Mouse (Mus musculus) layer of hippocampus, adult 11-12 months (tissue): ENCODE results near the gene Tmcc2.

ENCODE experiments used
- DNase-seq: peaks from one replicate; pipeline ENCODE4 v3.0.0; 2022; ENCODE audit warnings: low spot score

The Tmcc2 gene

DNA sequence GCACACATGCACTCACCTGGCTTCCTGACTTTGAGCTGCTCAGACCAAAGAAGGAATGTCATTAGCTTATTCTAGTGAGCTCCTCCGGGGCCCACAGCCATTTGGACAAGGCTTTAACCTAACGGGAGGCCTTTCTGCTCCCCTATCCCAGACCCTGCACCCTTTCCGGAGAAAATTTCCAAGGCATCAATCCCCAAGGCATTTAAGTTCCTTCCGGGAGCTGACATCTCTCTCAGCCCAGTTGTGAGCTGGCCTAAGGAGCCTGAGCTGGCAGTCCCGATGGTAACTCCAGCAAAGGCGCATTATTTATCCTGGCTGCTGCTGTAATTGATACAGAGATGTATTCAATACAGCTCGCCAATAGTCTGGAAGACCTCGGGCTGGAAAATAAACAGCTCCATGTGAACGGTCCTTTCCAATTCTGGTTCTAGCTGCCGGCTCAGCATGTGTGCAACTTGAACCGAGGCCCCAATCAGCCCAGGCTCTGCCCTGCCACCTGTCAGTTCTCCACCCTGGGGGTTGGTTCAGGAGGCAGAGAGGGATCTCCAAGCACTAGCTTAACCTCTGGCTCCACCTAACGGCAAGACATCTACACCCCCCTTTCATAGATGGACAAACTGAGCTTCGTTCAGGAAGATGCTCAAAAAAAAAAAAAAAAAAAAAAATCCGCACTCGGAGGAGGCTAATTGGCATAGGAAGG, 1.0 kb downstream of the Tmcc2 start:
- peak; percentile 82 for DNase-seq

DNA sequence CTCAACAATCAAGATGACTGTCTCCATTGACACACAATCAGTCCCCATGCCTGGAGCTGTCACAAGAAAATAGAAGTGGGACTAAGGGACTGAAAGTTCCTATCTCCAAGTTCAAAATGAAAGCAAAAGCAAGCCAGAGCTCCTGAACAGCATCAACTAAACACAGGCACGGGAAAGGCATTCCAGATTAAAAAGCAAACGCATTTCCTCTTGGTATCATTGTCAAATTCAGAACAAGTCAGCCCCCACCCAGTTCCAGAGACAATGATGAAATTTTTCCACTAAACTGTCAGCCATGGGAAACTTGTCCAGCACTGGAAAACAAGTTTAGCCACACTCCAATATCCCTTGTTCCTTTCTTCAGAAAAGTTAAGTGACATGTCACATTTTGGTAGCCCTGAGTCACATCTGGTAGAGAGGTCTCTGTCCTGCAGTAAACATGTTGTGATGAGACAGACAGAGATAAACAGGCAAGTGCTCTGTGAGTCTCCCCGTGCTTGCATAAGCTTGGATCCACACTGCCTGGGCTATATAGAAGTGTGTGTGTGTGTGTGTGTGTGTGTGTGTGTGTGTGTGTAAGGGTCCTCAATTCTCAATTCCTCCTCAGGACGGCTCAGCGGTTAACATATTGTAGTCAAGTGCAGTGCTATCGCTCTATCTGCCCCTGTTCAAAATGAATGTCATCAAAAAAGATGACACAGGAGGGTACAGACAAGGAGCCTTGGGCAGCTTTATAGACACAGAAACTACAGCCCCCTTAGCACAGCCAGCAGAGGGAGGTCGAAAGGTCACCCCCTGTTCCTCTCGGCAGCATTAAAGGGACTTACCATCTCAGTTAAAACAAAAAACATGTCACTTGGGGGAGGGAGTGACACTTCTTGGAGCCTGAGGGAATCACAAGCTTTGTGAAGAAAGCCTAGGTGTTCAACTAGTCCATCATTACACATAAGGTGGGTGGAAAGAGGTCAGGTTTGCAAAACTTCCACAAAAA, 2.0 kb downstream of the Tmcc2 start:
- DNase-seq, result no peak

DNA sequence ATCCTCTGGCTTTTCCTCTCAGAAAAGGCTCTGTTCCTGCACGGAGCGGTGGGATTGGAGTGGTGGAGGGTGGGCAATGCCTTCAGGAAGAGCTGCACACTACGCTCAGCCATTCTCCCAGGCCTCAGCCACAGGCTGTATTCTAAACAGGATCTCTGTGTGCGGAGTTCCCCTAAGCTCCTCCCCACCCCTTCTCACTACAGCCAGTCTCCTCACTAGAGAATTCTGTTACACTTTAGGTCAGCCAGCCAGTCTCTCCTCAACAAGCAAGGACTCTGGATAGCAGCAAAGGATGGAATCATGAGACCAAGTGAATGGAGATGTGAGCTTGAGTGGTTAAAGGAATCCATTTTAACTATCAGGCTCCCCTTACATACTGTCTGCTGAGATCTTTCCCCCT, 3.1 kb downstream of the Tmcc2 start:
- peak; percentile 59 for DNase-seq

DNA sequence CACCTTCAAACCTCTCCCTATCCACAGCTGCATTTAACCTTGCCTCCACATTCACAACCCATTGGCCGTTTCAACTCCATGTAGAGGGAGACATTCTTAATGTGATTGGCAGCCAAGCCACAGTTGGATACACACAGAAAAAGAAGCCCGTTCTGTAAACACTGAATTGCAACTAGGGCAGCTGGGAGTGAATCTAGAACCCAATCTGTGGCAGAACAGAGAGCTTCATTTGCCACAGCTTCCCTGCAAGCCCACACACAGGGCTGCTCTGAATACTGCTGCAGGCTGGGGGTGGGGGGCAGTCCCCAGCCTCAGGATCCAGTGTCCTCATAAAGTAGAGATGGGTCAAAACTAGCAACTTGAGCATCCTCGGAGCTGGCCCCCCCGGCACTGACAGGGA, 4.8 kb downstream of the Tmcc2 start:
- DNase-seq, result peak; percentile 69

DNA sequence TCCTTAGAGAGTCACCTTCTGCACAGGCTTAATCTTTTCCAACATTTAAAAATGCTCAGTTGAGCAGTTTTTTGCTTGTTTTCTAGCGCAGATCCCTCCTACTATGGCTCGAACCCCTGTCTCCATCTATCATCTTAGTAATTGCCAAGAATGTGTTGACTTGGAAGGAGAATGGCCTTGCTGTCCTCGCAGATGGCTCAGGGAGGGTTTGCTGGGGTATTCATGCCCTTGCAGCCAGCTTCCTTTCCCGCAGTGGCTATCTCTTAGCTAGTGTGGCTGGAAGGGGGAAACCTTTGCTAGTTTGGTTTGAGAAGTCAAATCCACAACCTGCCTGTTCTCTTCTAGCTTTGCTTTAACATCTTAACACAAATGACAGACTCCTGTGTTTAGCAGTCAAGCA, 5.4 kb downstream of the Tmcc2 start:
- no peak for DNase-seq

DNA sequence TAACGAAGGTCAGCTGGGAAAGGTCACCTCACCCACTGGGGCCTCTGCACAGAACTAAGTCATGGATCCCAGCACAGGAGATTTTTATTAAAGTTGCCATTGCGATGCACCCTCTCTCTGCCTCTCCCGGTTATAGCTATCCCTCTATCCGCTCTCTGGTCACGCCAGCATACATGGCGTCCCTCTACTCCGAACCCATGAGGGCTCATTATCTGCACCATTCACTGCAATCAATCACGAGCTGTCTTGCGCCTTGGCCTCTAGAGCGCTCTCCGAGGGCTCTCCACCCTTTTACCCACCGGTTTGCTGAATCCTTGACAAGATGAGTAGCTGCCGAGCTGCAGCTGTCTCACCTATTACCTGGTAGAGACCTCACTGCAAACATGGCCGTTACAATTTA, 5.8 kb downstream of the Tmcc2 start:
- DNase-seq, result no peak

DNA sequence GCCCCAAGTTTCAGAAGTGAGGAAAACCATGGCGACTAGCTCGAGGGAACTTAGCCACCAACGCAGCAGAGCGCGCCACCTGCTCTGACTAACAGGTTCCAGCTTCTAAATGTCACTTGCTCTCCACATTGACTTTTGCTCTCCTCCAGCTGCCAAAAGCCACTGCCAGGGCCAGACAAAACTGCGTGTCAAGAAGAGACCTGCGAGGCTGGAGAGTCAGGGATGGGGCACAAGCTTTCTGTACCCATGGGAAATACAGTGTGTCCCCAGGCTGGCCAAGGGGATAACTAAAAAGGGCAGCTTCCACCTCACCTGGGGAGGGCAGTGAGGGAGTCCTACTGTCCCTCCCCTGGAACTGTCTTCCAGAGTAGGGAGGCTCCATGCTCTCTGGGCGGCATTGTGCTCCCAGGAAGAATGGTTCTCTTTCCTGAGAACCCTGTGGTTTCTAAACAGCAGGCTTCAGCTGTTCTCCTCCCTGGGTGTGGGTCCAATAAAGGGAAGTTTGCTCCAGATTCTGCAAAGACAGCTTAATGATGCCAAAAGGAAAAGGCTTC, 7.0 kb downstream of the Tmcc2 start:
- DNase-seq, result peak; percentile 53

DNA sequence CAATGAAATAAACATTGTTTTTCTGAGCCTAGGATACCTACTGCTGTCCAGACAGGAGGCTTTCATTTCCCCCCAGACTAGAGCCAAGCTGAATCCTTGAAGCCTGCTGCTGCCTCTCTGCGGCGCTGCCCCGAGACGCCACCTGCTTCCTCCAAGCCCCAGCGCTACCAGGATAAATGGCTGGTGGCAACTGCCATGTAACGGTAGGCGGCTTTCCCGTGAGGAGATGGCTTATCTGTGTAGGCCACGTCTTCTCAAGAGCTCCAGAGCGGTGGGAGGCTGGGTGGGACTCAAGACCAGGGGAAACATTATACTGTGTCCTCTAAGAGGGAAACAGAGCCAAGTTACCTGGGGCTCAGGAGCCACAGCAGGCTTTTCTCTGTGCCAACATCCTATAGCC, 9.2 kb downstream of the Tmcc2 start:
- DNase-seq, result peak; percentile 15

DNA sequence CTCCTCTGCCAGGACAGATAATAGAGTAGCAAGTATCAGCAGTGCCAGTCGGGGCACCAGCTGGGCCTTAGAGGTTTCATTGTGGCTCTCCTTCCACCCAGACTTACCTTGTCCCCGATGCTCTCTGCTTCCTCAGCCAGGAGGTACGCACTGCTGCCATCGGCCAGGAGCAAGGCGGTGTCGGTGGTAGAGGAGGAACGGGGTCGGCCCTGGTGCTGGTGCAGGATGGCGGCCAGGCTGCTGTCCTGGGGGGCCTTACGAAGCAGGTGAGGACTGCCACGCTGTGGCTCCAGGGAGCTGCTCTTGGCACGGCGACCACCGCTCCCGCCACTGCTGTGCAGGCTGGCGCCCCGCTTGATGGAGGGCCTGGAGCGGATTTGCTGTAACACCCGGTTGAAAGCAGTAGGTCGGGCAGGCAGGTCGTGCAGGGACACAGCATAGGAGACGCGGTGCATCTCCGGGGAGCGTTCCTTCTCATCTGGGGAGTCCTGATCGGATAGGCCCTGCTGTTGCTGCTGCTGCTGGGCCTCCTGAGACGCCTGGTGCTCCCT, 10.5 kb downstream of the Tmcc2 start:
- DNase-seq, result no peak

DNA sequence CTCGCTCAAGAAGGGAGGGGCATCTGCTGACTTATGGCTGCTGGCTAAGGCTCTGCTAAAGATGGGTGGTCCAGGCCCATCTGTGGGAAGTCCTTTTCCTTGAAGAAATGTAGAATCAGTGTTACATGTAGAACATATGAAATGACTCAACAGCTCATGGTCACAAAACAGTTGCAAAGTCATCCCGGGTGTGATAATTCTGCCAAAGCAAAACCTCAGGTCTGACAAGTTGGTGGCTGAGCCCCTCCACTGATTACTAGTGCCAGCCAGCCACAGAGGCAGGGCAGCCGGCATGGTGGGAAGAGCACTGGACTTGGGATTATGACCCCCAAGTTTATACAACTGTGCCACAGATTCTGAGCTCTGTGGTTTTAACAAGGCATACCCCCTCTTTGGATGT, 13.3 kb downstream of the Tmcc2 start:
- DNase-seq, result no peak

DNA sequence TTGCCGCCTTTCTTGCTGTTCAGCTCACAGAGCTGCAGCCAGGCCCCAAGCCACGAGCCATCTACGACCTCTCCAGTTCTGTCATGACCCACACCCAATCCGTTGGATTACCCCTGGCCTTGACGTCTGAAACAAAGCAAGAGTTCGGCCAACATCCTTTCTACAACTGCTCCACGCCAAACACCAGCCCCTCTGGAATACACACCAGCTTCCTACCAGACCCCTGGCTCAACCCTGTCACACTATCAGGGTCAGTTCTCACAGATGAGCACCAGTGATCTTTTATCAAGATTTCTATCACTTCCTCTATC, 14.1 kb downstream of the Tmcc2 start:
- no peak for DNase-seq

DNA sequence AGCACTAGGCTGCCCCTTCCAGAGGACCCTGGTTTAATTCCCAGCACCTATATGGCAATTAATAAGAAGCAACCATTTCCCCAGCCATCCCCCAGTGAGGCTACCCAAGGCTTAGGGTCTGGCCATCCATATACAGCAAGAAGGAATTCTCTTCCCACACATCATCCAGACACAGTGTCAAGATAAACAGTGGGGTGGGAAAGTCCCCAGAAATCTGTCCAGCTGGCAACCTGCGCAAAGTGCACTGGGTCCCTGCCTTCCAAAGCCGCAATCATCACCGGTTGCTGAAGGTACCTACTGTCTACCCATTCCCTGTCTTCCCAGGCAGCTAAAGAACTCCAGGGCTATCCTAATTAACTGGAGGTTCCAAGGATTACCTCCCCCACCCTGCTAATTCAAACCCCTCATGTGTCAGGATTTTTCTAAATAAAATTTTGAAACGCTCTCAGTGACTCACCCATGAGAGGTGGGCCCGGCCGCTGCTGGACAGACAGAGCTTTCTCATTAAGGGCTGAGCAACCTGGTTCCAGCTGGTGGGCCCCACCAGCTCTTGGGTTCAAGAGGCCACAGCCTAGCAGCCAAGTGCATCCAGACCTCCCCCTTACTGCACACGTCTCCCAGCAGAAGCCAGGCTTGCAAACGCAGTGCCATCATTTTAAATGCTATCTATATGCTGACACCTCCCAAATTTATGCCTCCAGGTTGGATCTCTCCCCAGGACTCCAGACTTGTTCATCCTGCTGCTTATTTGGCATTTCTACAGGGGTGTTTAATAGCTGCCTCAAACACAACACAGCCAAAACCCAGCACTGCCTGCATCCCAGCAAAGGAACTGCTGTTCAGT, 14.6 kb downstream of the Tmcc2 start:
- DNase-seq, result no peak

DNA sequence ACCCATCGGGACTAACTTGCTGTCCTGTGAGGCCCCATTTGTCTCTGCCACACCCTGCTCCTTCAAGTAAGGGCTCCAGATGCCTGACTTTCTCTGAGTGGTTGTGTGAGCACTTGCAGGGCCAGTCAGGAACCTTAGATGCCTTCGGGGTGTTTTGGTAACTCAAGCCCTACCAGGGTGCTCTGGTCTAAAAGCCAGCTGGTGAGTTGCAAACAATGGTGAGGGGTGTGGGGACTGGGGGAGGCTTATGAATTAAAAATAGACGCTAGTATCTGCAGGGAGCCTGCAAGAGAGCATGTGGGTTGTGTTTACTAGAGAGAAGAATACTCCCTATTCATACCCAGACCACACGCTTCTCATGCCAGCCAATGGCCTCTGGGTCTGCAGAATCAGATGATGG, 15.8 kb downstream of the Tmcc2 start:
- DNase-seq, result peak; percentile 66

DNA sequence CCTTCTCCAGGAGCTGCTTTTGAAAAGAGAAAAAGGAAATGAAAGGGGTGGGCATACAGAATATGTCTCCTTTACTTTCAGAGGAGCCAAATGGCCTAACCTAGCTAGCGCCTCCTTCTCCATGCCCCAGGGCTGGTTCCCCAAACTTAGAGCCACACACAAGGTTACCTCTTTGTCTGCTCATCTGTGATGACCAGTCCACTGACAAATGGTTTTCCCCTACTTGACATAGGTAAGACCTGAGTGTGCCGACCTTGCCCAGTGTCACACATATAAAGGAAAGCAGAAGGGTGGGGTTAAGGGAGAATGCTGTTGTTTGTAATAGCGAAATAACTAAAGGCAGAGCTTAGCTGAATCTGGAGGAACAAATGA, 16.2 kb downstream of the Tmcc2 start:
- no peak for DNase-seq

DNA sequence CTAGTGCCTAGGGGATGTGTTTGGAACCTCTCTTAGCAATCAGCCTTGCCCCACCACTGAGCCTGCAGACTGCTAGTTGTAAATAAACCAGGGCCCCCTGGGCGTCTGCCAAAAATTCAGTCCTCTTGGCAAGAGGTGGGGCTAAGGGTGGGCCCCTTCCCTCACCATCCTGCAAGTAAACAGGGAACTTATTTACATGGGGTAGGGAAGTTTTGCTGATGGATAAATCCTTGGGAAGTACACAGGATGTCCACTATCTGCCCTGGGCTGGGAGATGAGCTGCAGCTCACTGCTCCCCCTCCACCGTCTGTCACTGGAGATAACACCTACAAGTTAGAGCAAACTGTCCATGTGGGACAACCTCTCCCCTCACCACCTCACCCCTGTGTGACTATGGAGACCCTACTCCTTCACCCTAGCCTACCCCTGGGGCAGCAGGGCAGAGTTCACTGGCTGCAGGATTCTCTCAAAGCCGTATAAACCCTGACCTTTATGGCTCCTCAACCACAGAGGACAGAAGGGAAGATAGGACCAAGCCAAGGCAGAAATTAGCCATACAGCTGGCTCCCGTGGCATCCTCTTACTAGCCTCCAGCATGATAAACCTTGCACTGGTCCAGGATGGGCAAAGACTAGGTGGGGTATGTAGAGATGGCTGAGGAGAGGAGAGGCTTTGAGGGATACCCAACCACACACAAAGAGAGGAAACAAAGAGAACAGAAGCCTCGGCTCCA, 16.8 kb downstream of the Tmcc2 start:
- no peak for DNase-seq

DNA sequence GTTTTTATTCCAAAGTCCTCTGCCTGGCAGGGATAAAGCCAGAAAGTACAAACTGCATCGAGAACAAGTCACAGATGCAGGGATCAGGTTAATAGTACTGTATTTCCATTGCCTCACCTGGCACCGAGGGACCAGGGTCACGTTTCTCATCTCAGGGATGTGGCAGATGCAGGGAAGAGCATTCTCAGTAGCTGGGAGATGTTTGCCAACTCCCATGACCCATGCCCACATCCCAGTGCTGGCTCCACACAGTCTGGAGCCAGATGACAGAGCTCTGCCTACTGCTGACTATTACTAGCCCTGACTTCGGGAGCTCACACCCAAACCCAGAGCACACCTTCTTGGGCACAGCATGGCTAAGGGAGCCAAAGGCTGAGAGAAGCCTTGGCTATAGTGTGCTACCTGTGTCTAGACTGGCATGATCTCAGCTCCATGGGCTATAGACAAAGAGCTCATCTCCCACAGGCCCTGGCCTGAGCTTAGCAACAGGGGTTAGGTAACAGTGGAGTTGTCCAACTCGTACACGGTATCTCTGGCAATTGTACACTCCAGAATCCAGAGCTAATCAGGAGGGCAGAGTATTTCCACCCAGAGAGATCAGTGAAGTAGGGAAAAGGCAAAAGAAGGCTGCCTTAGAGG, 18.1 kb downstream of the Tmcc2 start:
- DNase-seq, result no peak

DNA sequence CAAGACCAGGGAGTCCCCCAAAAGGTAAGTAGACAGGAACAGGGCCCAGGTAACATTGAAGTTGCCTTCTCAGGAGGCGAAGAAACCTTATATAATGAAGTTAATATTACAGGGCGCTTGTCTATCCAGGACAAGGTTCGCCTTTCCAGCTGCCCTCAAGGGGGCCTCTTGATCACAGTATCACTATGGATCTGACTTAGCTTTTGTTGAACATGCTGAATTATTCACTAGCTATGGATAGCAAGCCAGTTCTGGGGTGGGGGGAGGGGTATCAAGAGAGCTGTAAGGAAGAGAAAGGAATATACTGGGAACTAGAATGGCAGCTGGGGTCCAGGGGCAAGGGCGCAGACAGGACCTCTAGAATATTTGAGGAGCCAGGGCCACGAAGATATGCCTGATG, 18.7 kb downstream of the Tmcc2 start:
- DNase-seq, result no peak

DNA sequence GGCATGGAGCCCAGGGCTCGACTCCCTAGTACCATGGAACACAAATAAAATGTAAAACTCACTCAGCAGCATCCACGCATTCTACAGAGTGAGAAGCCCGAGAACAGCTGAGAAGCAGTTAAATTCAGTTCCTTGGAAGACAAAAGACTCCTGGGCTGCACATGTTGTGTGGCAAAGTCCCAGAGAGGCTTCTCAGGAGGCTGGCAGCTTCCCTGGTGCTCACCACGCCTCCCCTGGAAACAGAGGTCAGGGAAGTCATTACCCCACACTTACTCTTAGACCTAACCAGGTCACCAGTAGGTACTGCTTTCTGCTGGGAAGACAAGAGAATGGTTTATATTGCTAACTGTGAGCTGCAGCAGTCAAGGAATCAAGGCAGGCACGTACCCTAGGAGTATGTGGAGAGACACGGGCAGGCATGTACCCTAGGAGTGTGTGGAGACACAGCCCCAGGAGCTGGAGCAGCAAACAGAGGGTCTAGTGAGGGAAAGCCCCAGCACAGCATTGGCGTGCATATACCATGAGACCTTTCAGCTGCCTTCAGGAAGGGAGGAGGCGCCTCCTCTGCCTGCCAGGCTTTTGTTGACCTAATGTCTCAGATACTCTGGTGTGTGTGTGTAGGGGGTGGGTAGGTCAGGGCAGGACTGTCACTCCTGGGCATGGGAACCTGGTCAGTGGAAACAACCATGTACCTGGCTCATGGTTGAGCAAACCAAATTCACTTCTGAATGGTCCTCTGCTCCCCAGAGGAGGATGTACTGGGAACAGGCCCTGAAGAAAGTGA, 19.6 kb downstream of the Tmcc2 start:
- no peak for DNase-seq

DNA sequence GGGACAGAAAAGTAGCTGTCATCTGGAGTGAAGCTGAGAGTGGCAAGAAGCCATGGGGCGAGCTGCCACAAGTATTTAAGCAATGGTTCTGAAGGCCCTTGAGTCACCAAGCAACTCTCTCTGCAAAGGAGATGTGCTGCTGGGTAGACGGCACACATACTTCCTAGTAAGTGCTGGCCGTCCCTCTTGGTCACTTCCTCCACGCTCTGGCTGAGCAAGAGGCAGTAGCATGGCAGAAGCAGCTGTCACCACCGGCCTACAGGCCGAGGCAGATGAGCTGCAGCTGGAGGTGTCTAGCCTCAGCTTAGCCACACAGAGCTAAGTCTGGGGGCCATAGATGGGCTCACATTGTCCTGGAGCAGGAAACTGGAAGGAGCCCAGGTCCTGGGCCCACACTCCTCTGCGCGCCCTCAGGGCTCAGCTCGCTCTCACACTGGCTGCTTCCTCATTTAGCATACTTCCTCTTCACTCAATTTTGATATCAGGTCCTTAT, 20.4 kb downstream of the Tmcc2 start:
- DNase-seq, result no peak
